Mouse (Mus musculus) hindbrain, embryonic 16.5 days (tissue): ENCODE measurements at regions not wholly inside any gene's neighbourhood (a gene's known extent, or its start where the extent isn't known, plus 50 kb on each side); places are given as distances from the start of the nearest gene placed in this dataset.
"Not testable (repeated sequence)": the region's sequence is repeated elsewhere in the genome, so short reads cannot be mapped to it uniquely, and the experiment has no call there.

Source experiments
- ATAC-seq: fragments of 200-750 bp; cut with Nextera tagmentation; 2 replicates; pipeline ENCODE4 v1.8.0; 2017; ENCODE audit warnings: moderate TSS enrichment, moderate library complexity
- H3K27ac ChIP-seq: fragments of 300-500 bp; sonication (generic); 2 replicates; pipeline ENCODE4 v1.5.1; 2014; ENCODE audit warnings: low read depth, mild to moderate bottlenecking, control low read depth, low read length, moderate library complexity
- H3K27me3 ChIP-seq: fragments of 300-500 bp; sonication (generic); replicated peaks from 2 replicates; pipeline ENCODE4 v1.6.1; 2014; ENCODE audit warnings: low read length; ENCODE audit not compliant: control insufficient read depth, insufficient read depth
- H3K36me3 ChIP-seq: fragments of 300-500 bp; sonication (generic); 2 replicates; pipeline ENCODE4 v1.6.1; 2014; ENCODE audit warnings: mild to moderate bottlenecking, low read length, moderate library complexity, mixed read lengths; ENCODE audit not compliant: control insufficient read depth, insufficient read depth
- H3K4me1 ChIP-seq: fragments of 300-500 bp; sonication (generic); 2 replicates; pipeline ENCODE4 v1.6.1; 2014; ENCODE audit warnings: low read depth, low read length; ENCODE audit not compliant: control insufficient read depth, insufficient read depth
- H3K4me2 ChIP-seq: fragments of 300-500 bp; sonication (generic); 2 replicates; pipeline ENCODE4 v1.6.1; 2014; ENCODE audit warnings: mild to moderate bottlenecking, low read length, control low read depth, moderate library complexity
- H3K4me3 ChIP-seq: fragments of 300-500 bp; sonication (generic); 2 replicates; pipeline ENCODE4 v1.5.1; 2014; ENCODE audit warnings: mild to moderate bottlenecking, low read length, control low read depth, moderate library complexity
- H3K9ac ChIP-seq: fragments of 300-500 bp; sonication (generic); 2 replicates; pipeline ENCODE4 v1.6.1; 2014; ENCODE audit warnings: low read depth, mild to moderate bottlenecking, control low read depth, low read length, moderate library complexity
- H3K9me3 ChIP-seq: fragments of 300-500 bp; sonication (generic); 2 replicates; pipeline ENCODE4 v1.6.1; 2014; ENCODE audit warnings: mild to moderate bottlenecking, low read length, moderate library complexity; ENCODE audit not compliant: control insufficient read depth
- WGBS: fragments of 180-500 bp; shearing (Covaris S2); extraction: QIAGEN DNeasy Blood & Tissue Kit; methylation state at CpG from one replicate; pipeline ENCODE4 v1.1.7; 2014; 5-methylcytosine and 5-hydroxymethylcytosine counted together

DNA sequence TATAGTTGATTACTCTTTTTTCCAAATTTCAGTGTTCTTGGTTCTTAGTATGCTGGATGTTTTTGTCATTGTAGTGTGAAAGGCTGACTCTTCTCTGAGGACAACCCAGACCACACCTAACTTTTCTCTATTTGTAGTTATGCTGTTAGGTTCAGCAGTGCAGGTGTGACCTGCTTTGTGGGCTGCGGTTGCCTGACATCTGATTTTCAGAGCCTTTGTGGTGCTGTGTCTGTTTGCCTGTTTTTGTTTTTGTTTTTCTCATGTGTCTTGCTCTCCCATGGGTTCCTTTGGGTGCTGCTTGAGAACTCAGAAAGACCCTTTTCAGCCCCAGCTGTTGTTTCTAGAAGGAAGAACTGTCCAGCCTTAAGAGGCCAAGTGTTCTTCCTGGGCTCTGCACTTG, 52.0 kb upstream of the Trpm1 start:
- Histone ChIP-seq H3K36me3 (no peaks in the 10 kb centered on the region), H3K27me3 (no peaks in the 10 kb centered on the region), H3K27ac (no peak overlapping the region), H3K9ac (no peak overlapping the region), H3K4me3 (no peak overlapping the region), H3K9me3 (peaks cover 4% of the 10 kb centered on the region), H3K4me2 (no peak overlapping the region), H3K4me1 (no peaks in the 10 kb centered on the region)
- 88% methylated on average over 1 of the region's 1 CpGs for WGBS
- ATAC-seq, result no peak

DNA sequence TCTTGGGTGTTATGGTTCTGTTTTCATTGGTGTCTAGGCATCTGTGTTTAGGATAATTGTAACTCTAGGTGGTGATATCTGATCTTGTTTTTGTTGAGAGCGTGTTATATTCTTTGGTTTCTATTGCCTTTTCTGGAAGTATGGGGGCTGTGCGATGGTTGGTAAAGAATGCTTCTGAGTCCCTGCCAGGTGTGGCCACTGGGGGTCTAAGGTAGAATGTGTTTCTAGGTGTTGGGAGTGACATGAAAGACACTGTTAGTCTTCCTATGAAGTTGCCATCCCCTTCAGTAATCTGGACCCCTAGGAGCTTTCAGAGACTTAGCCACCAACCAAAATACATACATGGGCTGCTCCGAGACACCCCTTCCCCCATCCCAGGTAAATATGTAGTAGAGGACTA, 54.0 kb upstream of the Trpm1 start:
- whole genome bisulfite sequencing, result 93% methylated on average over 3 of the region's 3 CpGs
- Histone ChIP-seq H3K9ac (no peak overlapping the region), H3K4me2 (no peak overlapping the region), H3K27ac (no peak overlapping the region), H3K4me1 (no peaks in the 10 kb centered on the region), H3K27me3 (no peaks in the 10 kb centered on the region), H3K4me3 (no peak overlapping the region), H3K9me3 (no peaks in the 10 kb centered on the region), H3K36me3 (no peaks in the 10 kb centered on the region)
- no peak for ATAC-seq

DNA sequence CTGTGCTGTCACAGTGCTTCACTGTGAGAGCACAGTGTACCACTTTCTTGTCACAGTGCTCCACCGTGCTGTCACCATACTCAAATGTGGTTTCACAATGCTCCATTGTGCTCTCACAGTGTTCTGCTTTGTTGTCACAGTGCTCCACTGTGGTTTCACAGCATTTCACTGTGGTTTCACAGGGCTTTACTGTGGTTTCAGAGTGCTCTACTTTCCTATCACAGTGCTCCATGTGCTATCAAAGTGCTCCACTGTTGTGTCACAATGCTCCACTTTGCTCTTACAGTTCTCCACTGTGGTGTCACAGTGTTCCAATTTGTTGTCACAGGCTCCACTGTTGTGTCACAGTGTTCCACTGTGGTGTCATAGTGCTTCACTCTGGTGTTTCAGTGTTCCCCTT, 63.6 kb upstream of the Trpm1 start:
- H3K4me1 ChIP-seq, result no peaks in the 10 kb centered on the region
- H3K9me3 ChIP-seq, result no peaks in the 10 kb centered on the region
- H3K9ac ChIP-seq, result no peak overlapping the region
- ATAC-seq, result no peak
- H3K27me3 ChIP-seq, result no peaks in the 10 kb centered on the region
- no peak overlapping the region for H3K4me3 ChIP-seq
- H3K4me2 ChIP-seq, result no peak overlapping the region
- H3K36me3 ChIP-seq, result no peaks in the 10 kb centered on the region
- H3K27ac ChIP-seq, result no peak overlapping the region
- 67% methylated on average over 1 of the region's 1 CpGs for WGBS

DNA sequence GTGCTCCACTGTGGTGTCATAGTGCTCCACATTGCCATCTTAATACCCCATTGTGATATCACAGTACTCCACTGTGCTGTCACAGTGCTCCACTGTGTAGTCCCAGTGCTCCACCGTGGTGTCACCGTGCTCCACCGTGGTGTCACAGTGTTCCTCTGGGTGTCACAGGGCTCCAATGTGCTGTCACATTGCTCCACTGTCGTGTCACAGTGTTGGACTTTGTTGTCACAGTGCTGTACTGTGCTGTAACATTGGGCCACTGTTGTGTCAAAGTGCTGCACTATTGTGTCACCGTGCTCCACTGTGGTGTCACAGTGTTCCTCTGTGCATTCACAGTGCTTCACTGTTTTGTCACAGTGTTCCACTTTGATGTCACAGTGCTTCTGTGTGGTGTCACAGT, 64.6 kb upstream of the Trpm1 start:
- no peak overlapping the region for H3K27ac ChIP-seq
- no peak overlapping the region for H3K9ac ChIP-seq
- no peaks in the 10 kb centered on the region for H3K4me1 ChIP-seq
- no peak overlapping the region for H3K4me3 ChIP-seq
- no peak overlapping the region for H3K4me2 ChIP-seq
- no peak for ATAC-seq
- no peaks in the 10 kb centered on the region for H3K9me3 ChIP-seq
- no peaks in the 10 kb centered on the region for H3K27me3 ChIP-seq
- WGBS, result 90% methylated on average over 5 of the region's 5 CpGs
- no peaks in the 10 kb centered on the region for H3K36me3 ChIP-seq

DNA sequence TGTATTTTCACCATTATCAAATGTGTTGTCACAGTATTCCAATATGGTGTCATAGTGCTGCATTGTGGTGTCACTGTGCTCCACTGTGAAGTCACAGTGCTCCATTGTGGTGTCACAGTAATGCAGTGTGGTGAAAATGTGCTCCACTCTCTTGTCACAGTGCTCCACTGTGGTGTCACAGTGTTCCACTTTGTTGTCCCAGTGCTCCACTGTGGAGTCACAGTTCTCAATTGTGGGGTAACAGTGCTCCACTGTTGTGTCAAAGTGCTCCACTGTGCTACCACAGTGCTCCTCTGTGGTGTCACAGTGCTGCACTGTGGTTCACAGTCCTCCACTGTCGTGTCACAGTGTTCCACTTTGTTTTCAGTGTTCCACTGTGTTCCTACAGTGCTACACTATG, 69.7 kb upstream of the Trpm1 start:
- H3K4me1 ChIP-seq, ATAC-seq: not testable (repeated sequence)
- WGBS, result 80% methylated on average over 1 of the region's 1 CpGs

DNA sequence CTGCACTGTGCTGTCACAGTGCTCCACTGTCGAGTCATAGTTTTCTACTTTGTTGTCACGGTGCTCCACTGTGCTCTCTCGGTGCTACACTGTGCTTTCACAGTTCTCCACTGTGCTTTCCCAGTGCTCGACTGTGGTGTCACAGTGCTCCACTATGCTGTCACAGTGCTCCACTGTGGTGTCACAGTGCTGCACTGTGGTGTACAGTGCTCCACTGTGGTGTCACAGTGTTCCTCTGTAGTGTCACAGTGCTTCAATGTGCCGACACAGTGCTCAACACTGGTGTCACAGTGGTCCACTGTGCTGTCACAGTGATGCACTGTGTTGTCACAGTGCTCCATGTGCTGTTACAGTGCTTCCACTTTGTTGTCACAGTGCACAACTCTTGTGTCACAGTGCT, 71.0 kb upstream of the Trpm1 start:
- H3K4me1 ChIP-seq, result no peaks in the 10 kb centered on the region
- no peak overlapping the region for H3K4me3 ChIP-seq
- no peaks in the 10 kb centered on the region for H3K36me3 ChIP-seq
- no peak overlapping the region for H3K4me2 ChIP-seq
- WGBS, result 87% methylated on average over 5 of the region's 5 CpGs
- no peak overlapping the region for H3K9ac ChIP-seq
- ATAC-seq, result no peak
- no peaks in the 10 kb centered on the region for H3K9me3 ChIP-seq
- H3K27me3 ChIP-seq, result no peaks in the 10 kb centered on the region
- H3K27ac ChIP-seq, result no peak overlapping the region

More for the DNA sequence above, 69.7 kb upstream of the Trpm1 start:
- not testable (repeated sequence) for H3K4me3 ChIP-seq, H3K4me2 ChIP-seq, H3K9ac ChIP-seq, H3K27ac ChIP-seq, H3K27me3 ChIP-seq, H3K9me3 ChIP-seq, H3K36me3 ChIP-seq

DNA sequence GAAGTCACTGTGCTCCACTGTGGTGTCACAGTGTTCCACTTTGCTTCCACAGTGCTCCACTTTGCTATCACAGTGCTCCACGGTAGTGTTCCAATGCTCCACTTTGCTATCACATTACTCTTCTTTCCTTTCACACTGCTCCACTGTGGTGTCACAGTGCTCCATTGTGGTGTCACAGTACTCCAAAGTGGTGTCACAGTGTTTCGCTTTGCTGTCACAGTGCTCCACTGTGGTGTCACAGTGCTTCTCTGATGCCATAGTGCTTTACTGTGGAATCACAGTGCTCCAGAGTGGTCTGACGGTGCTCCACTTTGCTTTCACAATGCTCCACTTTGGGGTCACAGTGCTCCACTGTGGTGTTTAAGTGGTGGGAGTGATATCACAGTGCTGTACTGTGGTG, 71.4 kb upstream of the Trpm1 start:
- Histone ChIP-seq H3K9me3 (no peaks in the 10 kb centered on the region), H3K27me3 (no peaks in the 10 kb centered on the region), H3K4me2 (no peak overlapping the region), H3K27ac (no peak overlapping the region), H3K4me3 (no peak overlapping the region), H3K36me3 (no peaks in the 10 kb centered on the region), H3K4me1 (no peaks in the 10 kb centered on the region), H3K9ac (no peak overlapping the region)
- WGBS, result 83% methylated on average over 3 of the region's 3 CpGs
- ATAC-seq, result no peak

DNA sequence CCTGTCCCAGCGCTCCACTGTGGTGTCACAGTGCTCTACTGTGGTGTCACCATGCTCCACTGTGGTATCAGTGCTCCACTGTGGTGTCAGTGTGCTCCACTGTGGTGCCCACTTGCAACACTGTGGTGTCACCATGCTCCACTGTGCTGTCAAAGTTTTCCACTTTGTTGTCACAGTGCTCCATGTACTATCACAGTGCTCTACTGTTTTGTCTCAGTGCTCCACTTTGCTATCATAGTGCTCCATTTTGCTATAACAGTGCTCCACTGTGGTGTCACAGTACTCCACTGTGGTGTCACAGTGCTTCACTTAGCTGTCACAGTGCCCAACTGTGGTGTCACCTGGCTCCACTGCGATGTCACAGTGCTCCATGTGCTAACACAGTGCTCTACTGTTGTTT, 72.0 kb upstream of the Trpm1 start:
- WGBS, result 63% methylated on average over 2 of the region's 2 CpGs
- Histone ChIP-seq H3K9me3 (no peaks in the 10 kb centered on the region), H3K36me3 (no peaks in the 10 kb centered on the region), H3K4me1 (no peaks in the 10 kb centered on the region), H3K4me3 (no peak overlapping the region), H3K27ac (no peak overlapping the region), H3K9ac (no peak overlapping the region), H3K4me2 (no peak overlapping the region), H3K27me3 (no peaks in the 10 kb centered on the region)
- no peak for ATAC-seq

DNA sequence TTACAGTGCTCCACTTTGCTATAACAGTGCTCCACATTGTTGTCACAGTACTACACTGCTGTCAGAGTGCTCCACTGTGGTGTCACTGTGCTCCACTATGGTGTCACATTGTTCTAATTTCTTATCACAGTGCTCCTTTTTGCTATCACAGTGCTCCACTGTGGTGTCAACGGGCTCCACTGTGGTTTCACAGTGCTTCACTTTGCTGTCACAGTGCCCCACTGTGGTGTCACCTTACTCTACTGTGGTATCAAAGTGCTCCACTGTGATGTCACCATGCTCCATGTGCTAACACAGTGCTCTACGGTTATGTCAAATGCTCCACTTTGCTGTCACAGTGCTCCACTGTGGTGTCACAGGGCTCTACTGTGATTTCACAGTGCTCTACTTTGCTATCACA, 72.6 kb upstream of the Trpm1 start:
- H3K4me3 ChIP-seq, result no peak overlapping the region
- no peaks in the 10 kb centered on the region for H3K27me3 ChIP-seq
- no peak overlapping the region for H3K27ac ChIP-seq
- ATAC-seq, result no peak
- H3K4me2 ChIP-seq, result no peak overlapping the region
- 91% methylated on average over 2 of the region's 2 CpGs for WGBS
- no peak overlapping the region for H3K9ac ChIP-seq
- H3K36me3 ChIP-seq, result no peaks in the 10 kb centered on the region
- H3K4me1 ChIP-seq, result no peaks in the 10 kb centered on the region
- H3K9me3 ChIP-seq, result no peaks in the 10 kb centered on the region

DNA sequence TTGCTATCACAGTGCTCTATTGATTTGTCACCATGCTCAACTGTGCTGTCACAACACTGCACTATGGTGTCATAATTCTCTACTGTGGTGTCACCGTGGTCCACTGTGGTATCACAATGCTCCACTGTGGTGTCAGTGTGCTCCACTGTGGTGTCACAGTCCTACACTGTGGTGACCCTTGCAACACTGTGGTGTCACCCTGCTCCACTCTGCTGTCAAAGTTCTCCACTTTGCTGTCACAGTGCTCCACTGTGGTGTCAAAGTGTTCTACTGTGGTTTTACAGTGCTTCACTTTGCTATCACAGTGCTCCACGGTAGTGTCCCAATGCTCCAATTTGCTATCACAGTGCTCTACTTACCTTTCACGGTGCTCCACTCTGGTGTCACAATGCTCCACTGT, 74.3 kb upstream of the Trpm1 start:
- Histone ChIP-seq H3K4me3 (no peak overlapping the region), H3K27me3 (no peaks in the 10 kb centered on the region), H3K36me3 (no peaks in the 10 kb centered on the region), H3K27ac (no peak overlapping the region), H3K9ac (no peak overlapping the region), H3K4me2 (no peak overlapping the region), H3K9me3 (no peaks in the 10 kb centered on the region), H3K4me1 (no peaks in the 10 kb centered on the region)
- 91% methylated on average over 3 of the region's 3 CpGs for WGBS
- no peak for ATAC-seq
